Mouse (Mus musculus): ENCODE measurements around the gene Mpeg1.

Gene Mpeg1

DNA sequence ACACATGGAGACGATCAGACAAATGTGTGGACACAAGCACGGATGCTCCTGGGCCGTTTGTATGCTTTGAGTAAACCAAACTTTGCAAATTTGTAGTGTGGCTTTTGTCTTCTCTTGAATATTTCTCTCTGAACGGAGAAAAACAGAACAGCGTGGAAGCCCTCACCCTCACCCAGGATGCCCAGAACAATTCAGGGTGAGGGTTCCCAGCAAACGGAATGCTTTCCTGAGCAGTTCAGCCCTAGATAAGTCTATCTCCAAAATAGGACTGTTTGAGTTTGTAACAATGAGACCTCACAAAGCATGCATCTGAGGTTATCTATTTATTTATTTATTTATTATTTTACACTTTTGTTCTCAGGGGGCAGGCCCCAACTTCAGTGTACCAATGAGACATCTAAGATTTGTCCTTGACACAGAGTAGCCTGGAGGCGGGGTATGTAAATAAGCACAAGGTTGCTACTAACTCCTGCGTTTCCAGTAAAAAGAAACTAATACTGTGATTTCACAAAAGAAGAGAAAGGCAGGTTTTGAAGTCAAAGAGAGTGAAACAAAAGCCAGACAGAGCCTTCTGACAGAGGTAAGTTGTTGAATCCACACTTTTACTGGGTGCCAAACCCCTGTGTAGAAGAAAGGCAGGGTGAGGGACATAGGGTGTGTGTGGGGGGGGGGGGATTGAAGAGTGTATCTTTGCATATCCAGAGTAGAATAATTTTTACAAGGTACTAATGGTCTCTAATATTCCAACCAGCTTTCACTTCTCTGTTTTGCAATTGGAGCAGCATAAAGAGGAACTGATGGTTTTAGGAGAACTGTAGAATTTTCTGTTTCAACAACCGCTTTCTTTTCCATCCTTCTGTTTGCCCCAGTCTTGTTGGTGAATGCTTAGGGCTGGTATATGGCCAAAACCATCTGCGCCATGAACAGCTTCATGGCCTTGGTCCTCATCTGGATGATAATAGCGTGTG, at the start of gene Mpeg1:
Gene Mpeg1 (plus strand): TSS at position 498 of the 968 bp plus-strand sequence.
- no peak for DNase-seq (ENCODE audit: low spot score)

- no peak for DNase-seq (ENCODE audit: low spot score)
Observed at GRCm38 (mm10) chr19:12413737-12414136, 46.8 kb upstream of the Mpeg1 start.

DNA sequence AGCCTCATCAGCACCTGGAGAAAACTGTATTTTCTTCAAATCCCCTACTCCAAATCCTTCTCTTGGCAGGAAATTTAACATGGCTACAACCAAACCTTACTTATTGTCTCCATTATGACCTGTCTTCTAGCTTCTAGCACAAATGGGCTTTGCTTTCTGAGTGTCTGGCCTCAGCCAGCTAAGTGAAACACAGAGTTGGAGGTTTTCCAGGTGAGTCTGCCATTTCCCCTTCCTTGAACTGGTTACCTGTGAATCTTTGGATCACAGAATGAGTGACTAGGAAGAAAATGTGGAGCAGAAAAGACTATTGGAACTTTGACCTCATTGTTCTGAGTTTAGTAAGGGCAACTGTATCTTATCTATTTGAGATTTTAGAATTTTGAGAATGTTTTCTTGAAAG, 43.2 kb upstream of the Mpeg1 start, which contains the start of gene Olfr1441:
Gene Olfr1441 (plus strand): TSS at position 73 of the 400 bp plus-strand sequence.
- DNase-seq (ENCODE audit: low spot score) = no peak

GRCm38 (mm10) chr19:12418312-12418711, 42.3 kb upstream of the Mpeg1 start:
- no peak for DNase-seq (ENCODE audit: low spot score)

GRCm38 (mm10) chr19:12420555-12420954, 40.0 kb upstream of the Mpeg1 start:
- no peak for DNase-seq (ENCODE audit: low spot score)

- DNase-seq (ENCODE audit: low spot score) = no peak
Observed at GRCm38 (mm10) chr19:12421680-12422079, 38.9 kb upstream of the Mpeg1 start.

- no peak for DNase-seq (ENCODE audit: low spot score)
Observed at GRCm38 (mm10) chr19:12427101-12427500, 33.5 kb upstream of the Mpeg1 start.

GRCm38 (mm10) chr19:12427605-12428004, 33.0 kb upstream of the Mpeg1 start, which contains the start of gene Pfpl:
TSS of gene Pfpl (plus strand) at chr19:12427905.
- DNase-seq (ENCODE audit: low spot score) = no peak

DNA sequence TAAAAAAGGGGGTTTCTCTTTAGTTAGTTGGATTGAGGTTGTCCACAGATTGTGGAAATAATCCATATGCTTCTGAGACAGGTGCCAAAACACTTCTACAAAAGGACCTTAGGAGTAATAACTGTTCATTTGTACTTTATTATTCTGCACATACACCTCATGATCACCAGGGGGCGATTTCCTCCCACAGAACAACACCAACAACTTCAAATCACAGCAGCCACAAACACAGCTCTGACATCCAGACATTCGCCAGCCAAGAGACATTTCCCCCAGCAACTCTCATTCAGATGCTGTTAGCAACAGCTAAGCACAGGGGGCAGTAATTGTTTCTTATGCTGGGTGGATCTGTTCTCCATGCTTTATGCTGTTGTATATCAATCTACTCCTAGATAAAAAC, 27.5 kb upstream of the Mpeg1 start:
- peak; percentile 31 for DNase-seq (ENCODE audit: low spot score)

GRCm38 (mm10) chr19:12435011-12435416, 25.6 kb upstream of the Mpeg1 start:
- no peak for DNase-seq (ENCODE audit: low spot score)

DNA sequence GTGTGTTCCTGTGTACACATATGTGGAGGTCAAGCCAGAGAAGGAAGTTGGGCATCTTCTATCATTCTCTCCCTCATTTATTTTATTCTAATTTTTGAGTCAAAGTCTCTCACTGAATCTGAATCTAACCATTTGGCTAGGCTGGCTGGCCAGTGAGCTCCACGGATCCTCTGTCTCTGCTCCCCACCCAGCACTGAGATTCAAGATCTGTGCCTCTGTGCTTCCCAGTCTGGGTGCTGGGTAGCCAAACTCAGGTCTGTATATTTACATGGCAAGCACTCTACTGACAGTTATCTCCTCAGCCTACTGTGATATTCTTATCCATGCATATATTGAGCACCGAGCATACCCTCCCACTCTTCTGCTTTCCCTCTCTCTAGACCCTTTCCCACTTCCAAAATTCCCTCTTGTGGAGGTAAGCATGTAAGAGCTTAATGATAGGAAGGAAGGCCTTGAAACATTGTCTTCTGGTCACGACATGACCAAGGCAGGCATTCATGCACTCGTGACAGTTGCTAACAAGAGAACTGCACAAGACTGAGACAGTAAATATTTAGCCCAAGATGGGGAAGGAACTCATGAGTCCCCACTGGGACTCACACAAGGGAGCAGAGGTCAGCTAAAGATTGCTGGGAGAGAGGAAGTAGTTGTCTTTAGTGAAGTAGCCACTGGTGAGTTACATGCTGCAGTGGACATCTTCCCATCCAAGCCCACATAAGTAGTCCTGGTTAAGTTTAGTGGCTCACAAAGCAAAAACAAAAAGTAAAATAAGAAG, 24.6 kb upstream of the Mpeg1 start:
- no peak for DNase-seq (ENCODE audit: low spot score)

DNA sequence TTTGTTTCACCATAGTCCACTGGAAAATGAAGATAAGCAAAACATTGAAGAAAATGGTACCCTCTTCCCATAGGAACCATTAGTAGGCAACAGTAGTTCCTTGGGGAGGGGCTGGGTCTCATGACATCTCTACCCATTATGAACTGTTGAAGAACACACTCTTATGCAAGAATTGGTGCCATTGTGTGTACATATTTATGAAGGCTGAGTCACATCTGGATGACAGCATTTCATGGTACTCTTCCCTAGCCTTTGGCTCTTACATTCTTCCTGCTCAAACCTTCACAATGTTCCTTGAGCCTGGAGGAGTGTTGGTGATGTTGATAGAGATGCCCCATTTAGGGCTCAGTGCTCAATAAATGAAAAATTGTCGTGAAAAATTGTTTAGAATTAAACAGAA, 21.0 kb upstream of the Mpeg1 start:
- DNase-seq (ENCODE audit: low spot score) = no peak

DNA sequence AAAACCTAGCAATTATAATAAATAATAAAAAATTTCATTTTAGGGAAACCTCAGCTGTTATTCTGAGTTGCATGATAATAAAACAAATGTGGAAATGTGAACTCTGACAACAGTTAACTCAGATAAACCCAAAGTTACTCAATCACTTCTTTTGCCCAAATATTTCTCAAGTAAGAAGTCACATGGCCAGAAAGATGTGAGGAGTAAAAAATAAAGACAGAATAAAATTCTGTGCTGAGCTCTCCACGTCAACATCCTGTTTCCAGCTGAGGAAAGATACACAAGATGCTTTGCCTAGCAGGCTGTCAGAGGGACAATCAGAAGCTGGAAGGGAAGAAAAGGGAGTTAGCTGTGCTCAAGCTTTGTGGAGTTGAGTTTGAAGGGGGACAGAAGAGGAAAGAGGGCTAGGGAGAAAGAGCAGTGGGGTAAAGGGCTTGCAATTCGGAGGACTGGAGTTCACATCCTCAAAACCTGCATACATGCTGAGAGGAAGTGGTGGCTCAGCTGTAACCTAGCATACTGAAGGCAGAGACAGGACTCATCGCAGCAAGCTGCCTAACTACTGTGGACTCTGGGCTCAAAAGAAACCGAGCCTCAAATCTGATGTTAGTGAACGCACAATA, 20.4 kb upstream of the Mpeg1 start:
- DNase-seq (ENCODE audit: low spot score) = no peak

DNA sequence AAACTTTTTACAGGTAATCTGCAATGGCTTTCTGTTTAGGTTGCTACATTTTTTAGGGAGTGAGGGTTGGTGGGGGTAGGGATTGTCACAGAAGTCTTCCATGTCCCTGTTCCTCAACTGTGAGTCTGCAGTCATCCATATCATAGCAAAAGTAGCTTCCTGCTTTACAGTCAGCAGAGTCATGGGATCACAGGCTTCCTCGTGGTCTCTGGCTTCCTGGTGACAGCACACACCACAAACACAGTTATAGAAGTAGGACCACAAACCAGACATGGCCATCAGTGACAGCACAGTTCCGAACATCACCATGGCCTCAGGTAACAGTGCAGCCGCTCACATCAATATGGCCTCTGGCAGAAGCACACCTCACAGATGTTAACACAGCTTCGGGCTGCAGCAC, 18.0 kb upstream of the Mpeg1 start:
- no peak for DNase-seq (ENCODE audit: low spot score)

DNA sequence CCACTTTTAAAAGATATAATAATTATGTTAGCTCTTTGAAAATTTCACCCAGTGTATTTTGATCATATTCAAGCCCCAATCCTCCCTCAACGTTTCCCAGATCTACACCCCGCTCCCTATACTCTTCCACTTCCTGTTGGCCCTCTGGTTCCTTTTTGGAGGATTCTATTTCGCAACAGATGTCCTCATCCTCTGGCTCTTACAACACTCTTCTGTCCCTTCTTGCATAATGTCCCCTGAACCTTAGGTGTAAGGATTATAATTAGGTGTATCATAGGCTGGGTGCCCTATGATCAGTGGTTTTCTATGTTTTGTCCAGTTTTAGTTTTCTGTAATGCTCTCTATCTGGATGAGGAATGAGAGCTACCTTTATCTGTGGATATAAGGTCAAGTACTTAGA, 15.6 kb upstream of the Mpeg1 start:
- DNase-seq (ENCODE audit: low spot score) = no peak

DNA sequence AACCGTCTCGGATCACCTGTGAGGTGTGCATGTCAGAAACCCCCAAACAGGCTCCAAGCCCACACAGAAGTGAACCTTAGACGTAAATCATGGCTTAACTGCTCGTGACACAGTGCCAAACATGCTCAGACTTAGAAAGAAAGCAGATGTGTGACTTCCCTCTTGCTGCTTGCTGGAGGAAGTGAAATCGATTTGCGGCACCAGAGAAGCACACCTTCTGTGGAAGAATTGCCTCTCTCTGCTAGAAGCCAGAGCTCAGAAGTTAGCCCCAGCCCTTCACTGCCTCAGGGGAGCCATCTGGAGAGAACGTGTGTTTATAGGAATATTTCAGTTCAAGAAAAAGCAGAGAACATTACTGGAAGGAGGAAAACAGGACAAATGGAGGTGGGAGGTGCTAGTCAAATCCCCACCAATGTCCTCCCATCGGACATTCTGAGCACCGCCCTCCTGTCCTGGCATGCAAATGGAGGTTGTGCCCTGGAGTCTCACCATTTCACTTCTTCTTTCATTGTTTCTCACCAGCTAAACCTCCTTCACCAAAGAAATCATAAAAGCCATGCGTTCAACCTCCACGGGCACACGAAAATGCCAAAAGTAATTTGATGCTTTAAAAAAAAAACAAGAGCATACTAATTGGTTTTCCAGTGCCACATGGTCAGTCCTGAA, 3.0 kb upstream of the Mpeg1 start:
- DNase-seq (ENCODE audit: low spot score) = no peak

- DNase-seq (ENCODE audit: low spot score) = no peak
Observed at GRCm38 (mm10) chr19:12459516-12459915, 1.1 kb upstream of the Mpeg1 start.

- DNase-seq (ENCODE audit: low spot score) = no peak
Observed at GRCm38 (mm10) chr19:12462851-12463721, 2.5 kb downstream of the Mpeg1 start.

DNA sequence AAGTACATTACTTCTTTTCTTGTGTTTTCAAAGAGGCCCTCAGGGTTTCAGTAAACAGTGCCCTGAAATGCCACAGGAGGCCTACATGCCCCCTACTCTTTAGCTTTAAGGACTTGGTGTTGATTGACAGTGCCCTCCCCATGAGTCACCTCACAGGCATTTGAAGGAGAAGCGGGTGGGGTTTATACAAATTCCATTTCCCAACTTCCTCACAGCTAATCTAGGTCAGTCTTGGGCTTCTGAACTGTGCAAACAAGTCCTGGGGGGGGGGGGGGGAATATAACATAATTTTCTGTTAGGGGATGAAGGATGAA, 3.1 kb downstream of the Mpeg1 start:
- DNase-seq (ENCODE audit: low spot score) = no peak

- DNase-seq (ENCODE audit: low spot score) = no peak
Observed at GRCm38 (mm10) chr19:12464127-12464526, 3.5 kb downstream of the Mpeg1 start.

DNA sequence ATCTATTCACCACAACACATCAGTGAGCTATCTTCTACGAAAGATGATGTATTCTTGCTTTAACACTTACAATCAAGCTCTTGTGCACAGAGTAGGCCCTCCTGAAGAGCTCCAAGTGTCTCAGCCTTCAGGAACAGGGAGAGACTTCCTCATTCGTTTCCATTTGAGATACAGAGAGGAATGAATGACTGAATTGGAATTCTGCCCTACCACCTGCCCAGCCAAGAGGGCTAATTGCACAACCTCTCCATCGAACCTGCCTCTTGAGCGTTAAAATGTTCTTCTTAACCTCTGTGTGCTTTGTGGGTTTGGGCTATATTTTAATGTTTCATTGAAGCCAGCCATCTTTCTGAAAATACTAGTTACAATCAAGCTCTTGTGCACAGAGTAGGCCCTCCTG, 4.1 kb downstream of the Mpeg1 start:
- DNase-seq (ENCODE audit: low spot score) = no peak

Measured in ovary, postnatal 14 days (tissue).